Mouse (Mus musculus): Measurements from ENCODE around the gene Foxg1. TPM values are rescaled to one million over a fixed set of nuclear protein-coding genes. Genes with fewer than 3 reads are reported as not detected.

Foxg1 gene
- not detected in 2 replicates for polyA plus RNA-seq (2015; fragmentation: Nextera tagmentation; extraction: Ambion mirVana)

DNA sequence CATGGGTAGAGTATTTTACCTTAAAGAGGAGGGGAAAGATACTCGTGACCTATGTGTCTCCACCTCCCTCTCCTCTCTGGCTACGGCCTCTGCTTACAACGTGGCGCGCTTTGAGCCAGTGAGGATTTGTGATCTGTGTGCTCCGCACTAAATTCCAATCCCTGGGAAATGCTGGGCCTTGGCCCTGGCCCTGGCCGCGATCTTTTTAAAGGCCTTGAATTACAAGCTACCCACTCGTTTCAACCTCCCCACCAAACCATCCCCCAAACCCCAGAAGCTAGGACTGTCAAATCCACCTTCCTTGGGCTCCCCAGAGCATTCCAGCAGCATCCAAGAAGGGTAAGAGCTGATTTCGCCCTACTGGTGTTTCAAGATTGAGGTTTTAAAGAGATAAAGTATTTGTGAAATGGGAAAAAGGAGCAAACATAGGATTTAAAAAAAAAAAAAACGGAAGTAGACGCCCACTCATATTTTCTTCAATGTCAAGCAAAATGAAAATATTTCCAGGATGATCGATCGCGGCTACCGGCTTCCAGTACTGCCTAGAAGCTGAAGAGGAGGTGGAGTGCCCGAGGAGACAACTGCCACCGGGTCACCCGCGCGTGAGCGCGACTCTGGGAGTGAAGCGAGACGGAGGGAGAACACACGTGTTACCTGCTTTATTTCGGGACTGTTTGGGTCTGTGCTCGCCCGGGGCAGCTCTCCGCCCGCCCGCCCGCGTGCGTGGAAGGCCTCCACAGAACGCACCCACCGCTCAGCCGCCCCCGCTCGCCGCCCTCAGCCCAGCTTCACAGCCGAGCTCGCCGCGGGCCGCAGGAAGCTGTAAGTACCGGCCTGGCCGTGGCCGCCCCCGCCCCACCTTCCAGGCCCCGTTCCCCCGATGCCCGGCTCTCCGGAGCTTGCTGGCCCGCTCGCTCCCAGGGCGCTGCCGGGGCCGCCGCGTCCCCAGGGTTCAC lies at the start of gene Foxg1:
Foxg1 (plus strand) TSS at position 96 of the 956 bp plus-strand sequence.
- no peaks in the 10 kb centered on the region for H3K9me3 ChIP-seq (ENCODE audit: low read length)
- no peak within 1 kb of the TSS for H3K9ac ChIP-seq (replicated peaks; ENCODE audit: low read depth)
- DNase-seq (ENCODE audit: low spot score) (no peak), ATAC-seq (no peak)
- WGBS = under 1% methylated on average over 48 of the region's 61 CpGs
- H3K27ac ChIP-seq (ENCODE audit: low read length) = no peak within 1 kb of the TSS
- TF ChIP-seq EP300 (IDR thresholded peaks at IDR 0.05) (no peak), CTCF (IDR thresholded peaks at IDR 0.05) (no peak)
- no peaks in the 10 kb centered on the region for H3K36me3 ChIP-seq (ENCODE audit: insufficient read depth, low read length)
- peak within 1 kb of the TSS; percentile 53 for H3K4me2 ChIP-seq (replicated peaks; ENCODE audit: low read depth, low read length)
- H3K4me1 ChIP-seq (ENCODE audit: insufficient read depth, low read depth, low read length) = peaks cover 7% of the 10 kb centered on the region; the same call in 1 of the 2 replicates
- H3K27me3 ChIP-seq (replicated peaks; ENCODE audit: insufficient read depth, low read length) = peaks cover 78% of the 10 kb centered on the region
- peak within 1 kb of the TSS; percentile 37 for H3K4me3 ChIP-seq (ENCODE audit: low read depth, low read length)

DNA sequence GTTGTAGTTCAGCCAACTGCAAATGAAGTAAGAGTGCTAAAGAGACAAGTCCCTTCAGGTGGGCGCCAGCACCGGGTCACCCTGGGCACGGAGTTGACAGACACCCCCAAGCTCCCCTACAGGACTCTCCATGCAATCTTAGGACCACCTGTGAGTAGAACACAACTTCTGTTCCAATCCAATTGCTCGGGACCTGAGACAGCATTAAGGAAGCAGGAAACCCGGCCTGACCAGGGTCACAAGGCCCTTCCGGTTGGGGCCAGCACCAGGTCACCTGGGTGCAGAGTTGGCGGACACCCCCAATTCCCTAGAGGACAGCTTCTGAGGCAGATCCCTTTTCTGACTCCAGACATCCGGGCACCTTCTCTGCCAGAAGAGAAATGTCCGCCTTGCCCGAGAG lies 32.8 kb upstream of the Foxg1 start:
- Histone ChIP-seq H3K9ac (replicated peaks; ENCODE audit: low read depth) (no peak overlapping the region), H3K4me3 (ENCODE audit: low read depth, low read length) (no peak overlapping the region), H3K27ac (ENCODE audit: low read length) (no peak overlapping the region), H3K27me3 (replicated peaks; ENCODE audit: insufficient read depth, low read length) (no peaks in the 10 kb centered on the region), H3K9me3 (ENCODE audit: low read length) (no peaks in the 10 kb centered on the region), H3K4me2 (replicated peaks; ENCODE audit: low read depth, low read length) (no peak overlapping the region), H3K4me1 (ENCODE audit: insufficient read depth, low read depth, low read length) (no peaks in the 10 kb centered on the region), H3K36me3 (ENCODE audit: insufficient read depth, low read length) (no peaks in the 10 kb centered on the region)
- TF ChIP-seq EP300 (IDR thresholded peaks at IDR 0.05) (no peak), CTCF (IDR thresholded peaks at IDR 0.05) (no peak)
- no peak for DNase-seq (ENCODE audit: low spot score)
- 85% methylated on average over 10 of the region's 10 CpGs for WGBS
- ATAC-seq = no peak

DNA sequence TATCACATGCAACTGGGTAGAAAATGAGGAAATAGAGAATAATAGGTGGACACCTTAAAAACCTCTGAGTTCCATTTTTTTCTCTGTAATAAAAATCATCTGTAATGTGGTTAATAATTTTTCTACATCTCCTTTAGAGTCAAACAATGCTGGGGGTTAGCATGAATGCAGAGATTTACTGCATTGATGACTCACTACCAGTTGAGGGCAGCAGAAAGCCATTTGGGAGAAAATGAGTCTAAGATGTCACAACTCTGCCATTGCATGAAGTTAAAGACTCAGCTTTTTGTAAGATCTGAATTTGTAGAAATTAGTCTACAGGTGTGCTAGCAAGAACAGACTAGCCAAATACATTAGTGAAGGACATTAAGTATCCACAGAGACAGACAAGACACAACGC lies 13.5 kb upstream of the Foxg1 start:
- WGBS = 59% methylated on average over 1 of the region's 1 CpGs
- DNase-seq (ENCODE audit: low spot score) (no peak), ATAC-seq (no peak)
- H3K4me1 ChIP-seq (ENCODE audit: insufficient read depth, low read depth, low read length) = no peaks in the 10 kb centered on the region
- no peak overlapping the region for H3K4me2 ChIP-seq (replicated peaks; ENCODE audit: low read depth, low read length)
- H3K27ac ChIP-seq (ENCODE audit: low read length) = no peak overlapping the region
- H3K27me3 ChIP-seq (replicated peaks; ENCODE audit: insufficient read depth, low read length) = peaks cover 6% of the 10 kb centered on the region; the same call in 1 of the 2 replicates
- no peak overlapping the region for H3K4me3 ChIP-seq (ENCODE audit: low read depth, low read length)
- H3K36me3 ChIP-seq (ENCODE audit: insufficient read depth, low read length) = no peaks in the 10 kb centered on the region
- TF ChIP-seq EP300 (IDR thresholded peaks at IDR 0.05) (no peak), CTCF (IDR thresholded peaks at IDR 0.05) (peak; percentile 53)
- no peaks in the 10 kb centered on the region for H3K9me3 ChIP-seq (ENCODE audit: low read length)
- no peak overlapping the region for H3K9ac ChIP-seq (replicated peaks; ENCODE audit: low read depth)

DNA sequence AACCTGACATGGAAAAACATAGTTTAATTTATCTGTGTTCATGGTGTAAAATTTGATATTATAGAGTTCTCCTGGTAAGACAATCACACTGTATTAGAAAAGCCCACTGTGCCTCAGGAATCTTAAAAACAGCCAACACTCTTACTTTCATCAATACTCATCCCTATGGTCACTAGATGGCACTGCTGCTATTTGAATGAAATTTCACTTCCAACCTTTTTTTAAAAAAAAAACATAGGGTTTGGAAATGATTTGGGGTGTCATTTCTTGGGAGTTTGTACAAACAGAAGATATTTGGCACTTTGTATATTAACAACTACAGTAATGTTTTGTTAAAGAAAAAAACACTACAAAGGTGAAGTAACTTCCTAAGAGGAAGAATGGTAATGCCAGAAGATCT lies 10.3 kb upstream of the Foxg1 start:
- peaks cover 4% of the 10 kb centered on the region; the same call in 1 of the 2 replicates for H3K4me1 ChIP-seq (ENCODE audit: insufficient read depth, low read depth, low read length)
- no peak overlapping the region for H3K4me2 ChIP-seq (replicated peaks; ENCODE audit: low read depth, low read length)
- no peak for DNase-seq (ENCODE audit: low spot score)
- H3K27ac ChIP-seq (ENCODE audit: low read length) = no peak overlapping the region
- H3K36me3 ChIP-seq (ENCODE audit: insufficient read depth, low read length) = no peaks in the 10 kb centered on the region
- no peak for ATAC-seq
- H3K4me3 ChIP-seq (ENCODE audit: low read depth, low read length) = no peak overlapping the region
- peaks cover 30% of the 10 kb centered on the region for H3K27me3 ChIP-seq (replicated peaks; ENCODE audit: insufficient read depth, low read length)
- H3K9me3 ChIP-seq (ENCODE audit: low read length) = no peaks in the 10 kb centered on the region
- peak; percentile 52 for TF ChIP-seq CTCF (IDR thresholded peaks at IDR 0.05)
- no peak for TF ChIP-seq EP300 (IDR thresholded peaks at IDR 0.05)
- no peak overlapping the region for H3K9ac ChIP-seq (replicated peaks; ENCODE audit: low read depth)

DNA sequence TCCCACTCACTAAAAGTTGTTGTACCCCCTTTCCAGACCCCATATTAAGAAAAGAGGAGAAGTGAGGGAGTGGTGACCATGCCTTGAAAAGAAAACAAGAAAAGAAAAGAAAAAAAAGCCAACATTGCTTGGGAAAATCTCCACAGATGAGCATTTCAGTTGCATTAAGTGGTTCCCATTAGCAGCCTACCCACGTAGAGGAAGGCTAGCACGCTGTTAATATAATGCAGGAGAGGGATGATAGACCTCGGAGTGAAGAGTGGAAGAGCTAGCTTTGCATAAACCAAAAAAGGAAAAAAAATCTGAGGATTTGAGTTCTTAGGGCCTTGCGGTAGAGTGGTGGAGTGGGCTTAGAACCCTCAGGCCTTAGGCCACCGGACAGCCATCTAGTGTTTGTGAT lies 9.3 kb upstream of the Foxg1 start:
- no peak overlapping the region for H3K9ac ChIP-seq (replicated peaks; ENCODE audit: low read depth)
- H3K4me1 ChIP-seq (ENCODE audit: insufficient read depth, low read depth, low read length) = peaks cover 4% of the 10 kb centered on the region; the same call in 1 of the 2 replicates
- no peaks in the 10 kb centered on the region for H3K36me3 ChIP-seq (ENCODE audit: insufficient read depth, low read length)
- DNase-seq (ENCODE audit: low spot score) (no peak), ATAC-seq (no peak)
- H3K9me3 ChIP-seq (ENCODE audit: low read length) = no peaks in the 10 kb centered on the region
- H3K4me3 ChIP-seq (ENCODE audit: low read depth, low read length) = no peak overlapping the region
- H3K27ac ChIP-seq (ENCODE audit: low read length) = no peak overlapping the region
- TF ChIP-seq EP300 (IDR thresholded peaks at IDR 0.05) = no peak
- no peak for TF ChIP-seq CTCF (IDR thresholded peaks at IDR 0.05)
- no peak overlapping the region for H3K4me2 ChIP-seq (replicated peaks; ENCODE audit: low read depth, low read length)
- peaks cover 40% of the 10 kb centered on the region for H3K27me3 ChIP-seq (replicated peaks; ENCODE audit: insufficient read depth, low read length)
- WGBS = 17% methylated on average over 5 of the region's 5 CpGs

DNA sequence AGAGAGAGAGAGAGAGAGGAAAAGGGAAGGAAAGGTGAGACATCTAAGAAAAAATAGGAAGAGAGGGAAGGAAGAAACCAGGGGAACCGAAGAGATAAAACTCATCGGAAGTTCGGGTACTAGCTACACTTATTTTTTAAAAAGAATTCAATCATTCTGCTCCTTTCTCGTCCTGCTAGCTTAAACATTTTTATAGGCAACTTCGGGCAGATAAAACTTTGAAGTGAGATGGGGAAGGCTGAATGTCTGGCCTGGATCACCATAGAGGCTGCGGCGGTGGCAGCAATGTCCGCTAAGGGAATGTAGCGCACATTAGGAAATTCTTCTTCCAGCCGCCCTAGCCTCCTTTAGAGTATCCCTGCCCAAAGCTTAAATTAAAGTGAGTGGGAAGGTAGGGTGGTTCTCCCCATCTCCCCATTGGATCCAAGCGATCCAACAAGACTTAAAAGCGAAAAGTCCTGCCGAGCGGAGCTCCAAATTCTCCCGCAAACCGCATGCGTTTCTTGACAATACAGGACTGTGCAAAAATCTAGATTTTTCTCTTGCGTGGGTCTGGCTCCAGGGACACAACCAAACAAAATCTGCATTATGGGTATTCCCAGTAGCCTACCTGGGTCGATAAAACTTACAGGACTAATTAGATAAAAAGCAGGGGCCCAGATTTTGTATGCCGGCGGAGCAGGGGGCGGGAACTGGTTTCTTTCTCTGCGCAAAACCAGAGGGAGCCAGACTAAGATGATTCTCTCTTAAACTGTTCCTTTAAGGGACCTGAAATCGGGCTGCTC lies 8.4 kb upstream of the Foxg1 start:
- Histone ChIP-seq H3K27ac (ENCODE audit: low read length) (no peak overlapping the region), H3K4me2 (replicated peaks; ENCODE audit: low read depth, low read length) (peak overlapping the region; percentile 27), H3K4me3 (ENCODE audit: low read depth, low read length) (peak overlapping the region; percentile 28; the same call in 1 of the 2 replicates), H3K4me1 (ENCODE audit: insufficient read depth, low read depth, low read length) (peaks cover 4% of the 10 kb centered on the region; the same call in 1 of the 2 replicates), H3K9ac (replicated peaks; ENCODE audit: low read depth) (no peak overlapping the region), H3K27me3 (replicated peaks; ENCODE audit: insufficient read depth, low read length) (peaks cover 47% of the 10 kb centered on the region), H3K9me3 (ENCODE audit: low read length) (no peaks in the 10 kb centered on the region), H3K36me3 (ENCODE audit: insufficient read depth, low read length) (no peaks in the 10 kb centered on the region)
- DNase-seq (ENCODE audit: low spot score) (no peak), ATAC-seq (no peak)
- no peak for TF ChIP-seq CTCF (IDR thresholded peaks at IDR 0.05)
- TF ChIP-seq EP300 (IDR thresholded peaks at IDR 0.05) = no peak
- 4% methylated on average over 24 of the region's 24 CpGs for WGBS

Measured in lung, postnatal 0 days (tissue).